Mouse (Mus musculus) left cerebral cortex, postnatal 10 days (tissue): ENCODE measurements at regions not wholly inside any gene's neighbourhood (a gene's known extent, or its start where the extent isn't known, plus 50 kb on each side); places are given as distances from the start of the nearest gene placed in this dataset.

Source experiments
- DNase-seq, 2 experiments: peaks; one replicate each; pipeline ENCODE4 v3.0.0; 2021 to 2022; ENCODE audit warnings: low spot score in 2 of 2, mixed read lengths in 1 of 2; ENCODE audit errors: extremely low spot score in 1 of 2
- intact Hi-C: fragments of 180-260 bp; cut with DNase I; formaldehyde crosslinking; loops from one replicate; pipeline ENCODE4 v1.15.1; 2025

DNA sequence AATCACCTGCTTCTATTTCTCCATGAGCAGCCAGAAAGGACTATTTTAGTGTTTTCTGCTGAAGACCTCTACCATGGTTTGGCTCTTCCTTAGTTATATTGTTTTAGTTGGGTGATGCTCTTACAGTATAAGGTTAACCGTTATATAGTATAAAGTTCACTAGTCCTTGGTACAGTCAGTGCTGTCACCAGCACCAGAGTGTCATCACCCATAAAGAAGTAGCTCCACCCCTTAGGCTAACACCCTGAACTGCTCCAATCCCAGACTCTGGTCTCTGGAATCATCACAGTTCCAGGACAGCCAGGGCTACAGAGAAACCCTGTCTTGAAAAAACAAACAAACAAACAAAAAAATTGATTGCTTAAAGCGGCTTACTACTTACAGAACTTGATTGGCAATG is 77.2 kb upstream of the Sgk1 start:
- intact Hi-C loops, result no loop called here

DNA sequence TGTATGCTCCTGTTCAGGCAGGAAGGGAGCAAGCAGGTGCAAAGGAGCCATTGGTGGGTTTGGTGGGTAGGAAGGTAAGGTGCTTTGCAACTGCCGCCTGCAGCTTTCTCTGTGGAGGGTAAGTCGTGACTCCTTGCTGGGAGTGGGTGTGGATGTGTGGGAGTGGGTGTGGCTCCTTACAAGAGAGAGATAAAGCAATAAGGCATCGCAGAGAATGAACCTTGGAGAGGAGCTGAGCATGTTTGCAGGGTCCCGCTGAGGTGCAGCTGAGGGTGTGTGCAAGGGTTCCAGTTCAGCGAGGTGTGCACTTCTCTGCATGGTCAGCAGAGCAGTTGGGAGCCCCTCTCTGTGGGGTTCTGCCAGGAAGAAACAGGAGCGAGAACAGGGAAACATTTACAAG is 76.4 kb upstream of the Sgk1 start:
- no peak for DNase-seq
- intact Hi-C loops, result no loop called here

More for the DNA sequence above, 77.2 kb upstream of the Sgk1 start:
- no peak for DNase-seq

DNA sequence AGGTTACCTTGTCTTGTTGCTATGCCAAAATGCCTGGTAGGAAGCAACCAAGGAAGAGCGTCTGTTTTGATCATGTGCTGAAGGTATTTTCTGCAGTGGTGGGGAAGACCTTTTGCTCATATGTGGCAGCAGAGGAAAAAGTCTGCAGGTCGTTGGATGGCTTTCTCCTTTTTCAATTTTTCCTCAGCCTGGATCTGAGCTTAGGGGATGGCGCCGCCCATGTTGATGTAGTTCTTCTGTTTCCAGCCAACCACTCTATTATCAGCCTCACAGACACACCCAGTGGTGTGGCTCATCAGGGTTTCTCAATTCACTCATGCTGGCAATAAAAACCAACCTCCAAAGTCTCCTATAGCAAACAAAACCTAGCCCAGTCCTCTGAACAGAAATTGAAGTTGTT is 75.3 kb upstream of the Sgk1 start:
- no peak for DNase-seq
- intact Hi-C loops, result no loop called here

DNA sequence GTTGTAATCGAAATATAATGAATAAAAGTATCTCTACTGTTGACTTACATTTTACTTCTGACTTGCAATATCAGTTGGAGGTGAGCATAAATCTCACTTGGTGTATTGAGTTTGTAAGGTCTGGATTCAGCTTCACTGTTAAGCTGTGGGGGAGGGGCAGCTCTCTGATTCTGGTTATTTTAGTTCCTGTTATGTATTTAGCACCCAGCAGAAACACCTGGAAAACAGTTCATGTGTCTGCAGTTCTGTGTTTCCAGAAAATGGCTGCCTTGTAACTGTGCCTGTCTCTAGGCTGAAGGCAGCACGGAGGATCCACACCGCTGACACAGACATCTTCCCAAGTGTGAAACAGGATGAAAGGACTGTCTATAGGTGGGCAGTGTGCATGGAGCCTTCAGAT is 62.3 kb upstream of the Sgk1 start:
- no peak for DNase-seq
- intact Hi-C loops, result no loop called here

DNA sequence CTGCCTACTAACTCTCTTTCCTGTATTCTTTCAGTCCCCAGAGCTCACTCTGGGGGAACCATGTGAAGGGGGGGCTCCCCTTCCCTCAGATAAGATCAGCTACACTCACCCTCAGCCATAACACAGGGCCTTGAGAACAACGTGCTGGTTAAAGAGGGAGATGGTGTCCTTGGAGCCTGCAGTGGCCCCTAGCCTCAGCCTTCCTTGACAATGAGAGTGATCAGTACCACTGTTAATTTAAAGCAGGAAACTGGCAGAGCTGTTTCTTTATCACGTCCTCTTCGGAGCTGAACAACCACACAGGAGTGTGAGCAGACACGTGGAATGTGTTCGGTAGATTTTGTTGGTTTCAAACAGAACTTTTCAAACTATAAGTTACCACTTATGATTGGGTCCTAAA is 60.6 kb upstream of the Sgk1 start:
- no peak for DNase-seq
- intact Hi-C loops, result no loop called here

DNA sequence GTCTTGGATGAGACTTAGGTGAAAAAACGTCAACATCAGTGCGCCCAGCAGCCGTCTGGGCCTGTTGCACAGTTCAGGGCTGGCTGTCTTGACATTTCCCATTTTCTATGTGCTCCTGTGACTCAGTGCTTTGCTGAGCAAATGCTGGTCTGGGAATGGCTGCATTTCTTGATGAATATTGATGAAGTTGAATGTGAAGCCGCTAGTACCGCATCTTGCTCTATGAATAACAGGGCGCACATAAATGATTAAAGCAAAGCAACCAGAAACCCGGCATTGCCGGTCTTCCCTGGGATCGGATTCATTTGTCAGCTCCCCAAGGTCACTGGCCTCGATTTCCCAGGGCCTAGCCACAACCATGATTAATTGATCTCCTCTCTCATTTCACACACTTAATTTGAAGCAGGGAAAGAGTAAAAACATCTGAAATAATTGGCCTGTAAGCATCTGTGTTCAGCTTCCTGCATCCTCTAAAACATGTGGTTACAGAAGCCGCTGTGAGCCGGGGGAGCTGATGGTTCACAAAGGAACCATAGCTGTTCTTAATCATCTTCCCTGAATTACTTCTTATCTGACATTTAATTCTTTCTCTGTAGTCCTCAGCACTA is 57.5 kb upstream of the Sgk1 start:
- intact Hi-C loops, result no loop called here
- DNase-seq, result no peak

DNA sequence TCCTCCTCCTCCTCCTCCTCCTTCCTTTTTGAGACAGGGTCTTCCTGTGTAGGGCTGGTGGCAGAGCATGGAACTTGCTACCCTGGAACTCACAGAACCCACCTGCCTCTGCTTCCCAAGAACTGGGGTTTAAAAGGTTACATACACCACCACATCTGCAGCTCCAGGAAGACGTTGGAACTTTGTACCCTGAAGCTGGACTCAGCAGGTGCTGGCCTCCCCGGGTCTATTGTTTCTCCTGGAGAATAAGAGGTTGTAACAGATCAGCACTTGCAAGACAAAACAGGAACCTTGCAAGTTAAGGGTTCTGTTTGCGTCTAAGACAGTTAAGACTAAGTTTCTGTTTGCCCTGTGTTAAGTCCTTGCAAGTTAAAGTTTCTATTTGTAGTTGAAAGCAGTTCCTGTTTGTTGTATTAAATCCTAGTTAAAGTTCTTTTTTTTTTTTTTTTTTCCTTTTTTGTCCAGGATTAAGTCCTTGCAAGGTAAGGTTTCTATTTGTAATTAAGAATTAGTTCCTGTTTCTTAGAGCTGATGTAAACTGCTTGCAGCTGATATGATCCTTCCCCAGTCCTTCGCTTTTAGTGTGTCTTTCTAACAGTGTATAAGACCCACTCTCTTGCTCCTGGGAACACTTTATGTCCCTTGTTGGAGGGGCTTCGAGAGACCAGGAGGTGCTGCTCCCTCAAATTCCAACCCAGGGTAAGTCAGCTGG is 55.0 kb upstream of the Sgk1 start:
- no peak for DNase-seq
- intact Hi-C loops, result no loop called here

DNA sequence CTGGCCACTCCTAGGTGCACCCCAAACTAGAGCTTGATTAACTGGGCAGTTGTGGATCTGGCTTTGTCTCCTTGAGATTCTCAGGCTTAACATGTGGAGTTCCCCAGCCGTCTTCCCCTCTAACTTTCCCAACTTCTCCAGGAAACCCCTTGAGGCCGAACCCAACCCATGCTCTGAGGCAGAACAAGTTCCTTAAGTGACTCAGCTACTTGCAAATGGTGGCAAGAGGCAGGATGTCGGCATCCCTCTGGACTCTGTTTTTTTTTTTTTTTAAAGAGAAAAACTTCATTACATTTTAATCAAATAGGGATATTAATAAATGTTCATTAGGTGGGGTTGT is 54.5 kb upstream of the Sgk1 start:
- intact Hi-C loops, result no loop called here
- no peak for DNase-seq

DNA sequence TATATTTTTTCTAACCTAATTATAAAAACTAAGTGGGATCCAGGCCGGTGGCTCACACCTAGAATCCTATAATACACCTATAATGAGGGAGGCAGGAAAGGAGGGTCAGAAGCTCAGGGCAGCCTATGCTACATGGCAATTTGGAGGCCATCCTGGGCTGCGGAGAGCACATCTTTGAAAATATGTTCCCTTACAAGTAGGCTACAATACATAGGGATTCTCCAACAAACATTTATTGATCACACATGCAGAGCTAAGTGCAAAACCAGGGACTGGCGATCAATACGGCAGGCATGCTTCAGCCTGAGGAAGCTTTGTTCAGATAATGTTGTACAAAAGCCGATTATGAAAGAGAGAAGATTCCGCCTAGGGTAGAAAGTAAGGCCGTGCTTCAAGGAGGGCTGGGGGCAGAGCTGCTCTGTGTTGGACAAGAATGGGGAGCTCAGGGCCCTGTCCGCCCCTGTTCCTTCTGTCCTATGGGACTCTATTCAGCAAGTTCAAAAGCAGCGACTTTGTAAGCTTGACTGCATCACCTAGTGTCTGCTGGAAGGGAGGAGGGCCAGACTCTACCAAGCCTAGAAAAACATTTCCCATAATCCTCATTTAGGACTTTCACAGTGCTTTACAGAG is 53.4 kb upstream of the Sgk1 start:
- intact Hi-C loops, result no loop called here
- DNase-seq, result no peak

DNA sequence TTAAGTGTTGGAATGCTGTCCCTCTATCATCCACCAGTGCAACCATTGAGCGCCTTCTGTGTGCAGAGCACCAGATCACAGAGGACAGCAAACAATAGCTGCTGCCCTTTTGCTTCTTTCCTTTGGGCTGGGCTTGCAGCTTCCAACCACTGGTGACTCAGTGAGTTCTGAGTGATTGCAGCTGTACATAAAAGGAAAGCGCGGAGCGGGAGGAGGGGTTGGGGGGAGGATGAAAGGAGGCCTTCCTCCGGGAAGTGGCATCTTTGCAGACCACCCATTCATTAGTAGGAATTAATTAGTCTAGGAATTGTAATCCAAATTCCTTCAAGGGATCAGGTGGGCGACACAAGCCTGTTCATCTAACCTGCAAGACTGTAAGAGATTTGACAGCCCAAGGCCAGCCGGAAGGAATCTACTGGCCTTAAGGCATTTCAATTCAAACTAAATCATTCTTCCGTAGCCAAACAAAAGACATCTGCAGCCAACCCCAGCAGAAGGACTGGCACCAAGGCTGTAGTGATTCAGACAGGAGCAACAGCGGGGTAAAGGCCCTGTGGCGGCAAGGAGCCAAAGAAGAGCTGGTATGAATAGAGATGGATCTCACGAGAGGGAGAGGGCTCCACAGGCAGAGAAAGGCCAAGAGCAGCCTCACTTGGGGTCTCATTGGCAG is 52.8 kb upstream of the Sgk1 start:
- intact Hi-C loops, result no loop called here
- no peak for DNase-seq

DNA sequence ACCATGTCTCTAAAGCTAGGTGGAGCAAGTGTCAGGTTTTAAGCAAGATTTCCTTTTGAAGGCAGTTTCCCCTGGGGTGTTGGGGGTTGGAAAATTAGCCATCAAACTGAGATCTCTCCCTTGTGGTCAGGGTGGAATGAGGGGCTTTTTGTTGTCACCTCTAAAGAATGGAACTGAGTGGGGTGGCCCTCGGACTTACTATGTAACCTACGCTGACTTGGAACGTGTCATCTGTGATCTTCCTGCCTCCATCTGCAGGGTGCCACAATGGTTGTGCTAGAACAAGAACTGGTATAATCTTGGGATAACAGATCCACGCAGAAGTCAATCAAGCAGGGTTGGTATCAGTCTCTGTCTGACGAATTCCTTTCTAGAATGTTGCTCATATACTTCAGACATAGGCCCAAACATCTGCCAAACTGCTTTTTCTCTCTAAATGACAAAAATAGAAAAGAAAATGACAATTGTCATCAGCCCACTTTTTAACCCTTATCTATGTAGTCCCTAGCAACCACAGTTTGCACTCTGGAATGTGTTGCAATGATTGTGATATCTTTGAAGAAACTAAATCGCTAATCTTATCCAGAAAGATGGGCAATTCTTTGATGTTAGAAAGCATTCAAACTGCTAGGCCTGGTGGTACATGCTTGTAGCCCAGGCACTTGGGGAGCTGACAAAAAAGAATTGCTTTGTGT is 50.8 kb upstream of the Sgk1 start:
- no peak for DNase-seq
- intact Hi-C loops, result no loop called here
